Mouse (Mus musculus) adrenal gland, adult 8-10 months (tissue): Measurements from ENCODE around the gene Zfp354c. TPM values are rescaled to one million over a fixed set of nuclear protein-coding genes. Genes with fewer than 3 reads are reported as not detected.

Experiments used
- DNase-seq: peaks from one replicate; pipeline ENCODE4 v3.0.0; 2022
- total RNA-seq, 4 experiments: library from RNA; stranded (reverse); gene quantifications; 2 replicates each; pipeline ENCODE4 v1.2.4; 2022

Gene Zfp354c
- total RNA-seq, result 1 to 10 TPM; 5.7 to 9.9 (median 7.6) TPM

- DNase-seq, result peak; percentile 80
Observed at GRCm38 (mm10) chr11:50827010-50827953, at the start of gene Zfp354c. TSS of gene Zfp354c (minus strand) at chr11:50827724.

- DNase-seq, result no peak
Observed at GRCm38 (mm10) chr11:50850989-50851601, 23.6 kb upstream of the Zfp354c start.

GRCm38 (mm10) chr11:50850177-50850735 lies 22.7 kb upstream of the Zfp354c start, which contains the start of gene Grm6:
TSS of gene Grm6 (plus strand) at chr11:50850685.
- DNase-seq, result no peak

- no peak for DNase-seq
Observed at GRCm38 (mm10) chr11:50849310-50849709, 21.8 kb upstream of the Zfp354c start.

- peak; percentile 6 for DNase-seq
Observed at GRCm38 (mm10) chr11:50848520-50849137, 21.1 kb upstream of the Zfp354c start.

GRCm38 (mm10) chr11:50847047-50847446 lies 19.5 kb upstream of the Zfp354c start:
- no peak for DNase-seq

- no peak for DNase-seq
Observed at GRCm38 (mm10) chr11:50845951-50846350, 18.4 kb upstream of the Zfp354c start.

GRCm38 (mm10) chr11:50841023-50841735 lies 13.7 kb upstream of the Zfp354c start, which contains the start of gene Zfp879:
TSS of gene Zfp879 (minus strand) at chr11:50841552.
- peak; percentile 85 for DNase-seq

- no peak for DNase-seq
Observed at GRCm38 (mm10) chr11:50835727-50836126, 8.2 kb upstream of the Zfp354c start.

- DNase-seq, result no peak
Observed at GRCm38 (mm10) chr11:50826214-50826613, 1.3 kb downstream of the Zfp354c start.

- no peak for DNase-seq
Observed at GRCm38 (mm10) chr11:50814233-50814632, 13.3 kb downstream of the Zfp354c start.

- no peak for DNase-seq
Observed at GRCm38 (mm10) chr11:50798836-50799235, 28.7 kb downstream of the Zfp354c start.

- no peak for DNase-seq
Observed at GRCm38 (mm10) chr11:50797674-50798073, 29.9 kb downstream of the Zfp354c start.

GRCm38 (mm10) chr11:50771006-50771405 lies 56.5 kb downstream of the Zfp354c start:
- no peak for DNase-seq

- peak; percentile 80 for DNase-seq
Observed at GRCm38 (mm10) chr11:50768995-50769749, 58.4 kb downstream of the Zfp354c start.

- no peak for DNase-seq
Observed at GRCm38 (mm10) chr11:50767039-50767438, 60.5 kb downstream of the Zfp354c start.

- DNase-seq, result no peak
Observed at GRCm38 (mm10) chr11:50766461-50766860, 61.1 kb downstream of the Zfp354c start.
